Mouse (Mus musculus) megakaryocyte progenitor cell, adult 5-6 weeks (primary cell): Measurements from ENCODE around the gene Slc16a1. TPM values are rescaled to one million over a fixed set of nuclear protein-coding genes. Genes with fewer than 3 reads are reported as not detected.
A peak's percentile ranks its signal among the peaks of the same experiment; 100 is the strongest.

ENCODE experiments used
- ATAC-seq: replicated peaks from 2 replicates; pipeline ENCODE4 v1.8.0; 2016; ENCODE audit warnings: mild to moderate bottlenecking, moderate TSS enrichment, inconsistent platforms; ENCODE audit not compliant: poor library complexity
- total RNA-seq, 2 experiments: library from RNA; stranded (forward) in 1 of 2; stranded (reverse) in 1 of 2; fragments of 157-497, 149-512 nt in 1 of 2; fragments of 200-1000 nt in 1 of 2; gene quantifications; 2 replicates each; pipeline versions ENCODE4 v1.2.3 to v1.2.4; 2015 to 2017

The Slc16a1 gene
- total RNA-seq, 2 experiments from 2014 or later = 59.7 to 92.8 TPM

DNA sequence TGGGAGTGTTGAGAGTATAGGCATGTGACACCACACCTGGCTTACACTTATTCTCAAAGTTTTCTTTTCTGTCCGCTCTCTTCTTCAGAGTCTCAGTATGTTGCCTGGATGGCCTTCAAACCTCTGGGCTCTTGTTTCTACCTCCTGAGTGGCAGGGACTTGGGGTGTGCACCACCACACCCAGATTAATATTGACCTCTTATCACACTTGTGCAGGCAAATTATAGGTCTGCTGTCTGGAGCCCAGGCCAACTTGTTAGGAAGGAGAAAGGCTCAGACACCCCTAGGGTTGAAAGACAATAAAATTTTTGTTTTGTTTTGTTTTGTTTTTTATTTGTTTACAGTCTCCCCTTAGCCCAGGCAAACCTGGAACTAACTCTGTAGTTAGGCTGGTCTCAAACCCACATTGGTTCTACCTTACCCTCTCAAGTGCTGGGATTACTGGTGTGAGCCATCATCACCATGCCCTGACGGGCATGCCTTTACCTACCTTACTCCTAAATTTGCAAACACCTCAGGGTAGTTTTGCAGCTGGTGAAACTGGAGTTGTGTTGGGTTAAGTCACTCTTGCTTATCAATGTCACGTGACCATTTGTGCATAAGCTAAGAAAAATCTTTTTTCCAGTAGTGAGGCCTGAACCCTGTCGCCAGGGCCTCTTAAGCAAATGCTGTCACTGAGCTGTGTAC lies 35.3 kb downstream of the Slc16a1 start:
- ATAC-seq = peak; percentile 38

DNA sequence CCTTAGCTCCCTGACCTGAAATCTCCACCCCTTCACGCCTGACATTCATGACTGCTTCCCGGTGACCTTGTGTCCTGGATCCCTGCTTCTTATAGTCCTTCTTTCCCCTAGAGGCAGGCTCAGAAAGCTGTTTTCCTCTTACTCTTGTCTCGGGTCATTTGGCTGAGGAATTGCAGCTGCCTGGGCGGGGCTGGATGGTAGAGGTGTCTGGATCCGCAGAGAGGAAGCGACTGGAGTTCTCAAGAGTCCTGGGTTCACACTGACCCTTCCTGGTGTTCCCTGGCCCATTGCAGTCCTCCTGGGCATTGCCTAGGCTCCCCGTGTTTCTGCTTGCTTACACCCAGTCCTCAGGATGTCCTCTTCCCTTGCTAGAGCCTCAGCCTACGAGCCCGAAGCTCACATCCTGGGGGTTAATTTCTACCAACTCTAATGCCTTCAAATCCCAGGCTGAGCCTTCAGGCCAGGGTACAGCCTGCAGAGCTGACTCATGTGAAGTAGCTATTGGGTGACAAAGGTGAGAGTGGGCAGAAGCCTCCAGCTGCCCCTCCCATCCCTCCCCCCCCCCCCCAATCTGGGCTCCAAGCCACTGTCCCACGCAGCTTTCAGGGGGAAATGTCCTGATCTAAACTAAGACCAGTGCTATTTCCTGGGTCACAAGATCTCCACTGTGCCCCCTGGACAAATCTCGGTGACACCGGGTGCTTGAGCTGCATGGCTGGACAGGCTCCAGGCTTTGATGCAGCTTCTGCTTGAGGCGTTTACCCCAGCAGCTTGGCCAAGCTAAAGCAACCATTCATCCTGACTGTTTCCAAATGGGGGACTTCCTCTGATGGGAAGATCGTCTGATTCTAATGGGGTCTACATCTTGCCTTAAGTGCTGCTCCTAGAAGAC lies 36.1 kb downstream of the Slc16a1 start:
- ATAC-seq = no peak

DNA sequence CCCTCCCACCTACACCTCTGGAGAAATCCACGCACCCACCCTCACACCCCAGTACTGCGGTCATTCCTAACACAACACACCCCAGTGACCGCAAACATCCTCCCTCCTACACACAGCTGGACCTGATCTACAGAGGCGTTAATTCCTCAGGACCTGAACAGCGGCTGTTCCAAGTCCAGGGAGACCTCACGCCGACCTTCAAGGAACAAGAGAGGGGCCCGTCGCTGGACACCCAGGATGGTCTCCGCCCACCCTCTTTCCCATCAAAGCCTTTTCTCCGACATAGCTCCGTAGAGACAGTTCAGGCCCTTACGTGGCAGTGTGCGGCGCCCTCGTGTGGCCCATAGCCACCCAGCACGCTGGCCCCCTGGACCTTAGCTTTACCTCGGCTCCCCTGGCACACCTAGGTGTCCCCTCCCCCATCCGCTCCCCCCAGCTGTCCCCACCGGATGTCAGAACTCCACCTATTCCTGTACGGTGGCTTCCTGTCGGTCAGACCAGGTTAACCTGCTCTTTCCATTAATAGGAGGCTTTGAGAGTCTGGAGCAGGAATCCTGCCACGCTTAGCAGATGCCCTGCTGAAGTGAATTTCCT lies 36.9 kb downstream of the Slc16a1 start:
- peak; percentile 56 for ATAC-seq

DNA sequence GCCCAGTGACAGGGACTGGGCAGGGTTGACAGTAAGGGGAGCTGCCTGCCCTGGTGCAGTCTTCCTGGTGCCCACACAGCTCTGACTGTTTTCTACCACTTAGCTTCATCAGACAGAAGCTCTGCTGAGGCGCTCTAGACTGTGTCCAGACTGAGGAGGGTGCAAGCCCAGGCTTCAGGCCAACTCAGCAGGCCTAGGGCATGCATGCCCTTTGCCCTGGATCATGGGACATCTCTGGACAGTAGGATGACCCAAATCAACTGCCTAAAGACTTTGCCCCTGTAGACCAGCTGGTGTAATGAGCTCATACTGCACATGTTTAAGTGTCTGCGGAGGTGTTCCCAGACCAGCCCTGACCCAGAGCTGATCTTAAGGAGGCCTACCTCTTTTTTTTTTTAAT lies 39.3 kb downstream of the Slc16a1 start:
- no peak for ATAC-seq

DNA sequence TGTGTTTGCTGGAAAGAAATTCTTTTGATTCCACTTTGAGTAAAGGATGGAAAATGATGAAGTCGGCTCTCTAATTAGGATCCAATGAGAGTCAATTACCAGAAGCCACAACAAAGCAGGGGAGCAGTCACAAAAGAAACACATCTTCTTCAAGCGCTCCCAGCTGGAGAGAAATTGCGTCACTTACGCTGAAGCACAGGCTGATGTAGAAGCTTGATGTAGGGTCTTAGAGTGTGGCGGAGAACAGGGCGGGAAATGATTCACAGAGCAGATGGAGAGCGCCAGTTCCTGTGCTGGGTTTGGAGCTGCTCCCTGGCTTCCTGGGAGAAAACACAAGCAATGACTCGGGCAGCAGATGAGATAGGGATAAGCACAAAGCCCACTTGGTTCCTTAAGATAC lies 40.4 kb downstream of the Slc16a1 start:
- ATAC-seq = no peak

DNA sequence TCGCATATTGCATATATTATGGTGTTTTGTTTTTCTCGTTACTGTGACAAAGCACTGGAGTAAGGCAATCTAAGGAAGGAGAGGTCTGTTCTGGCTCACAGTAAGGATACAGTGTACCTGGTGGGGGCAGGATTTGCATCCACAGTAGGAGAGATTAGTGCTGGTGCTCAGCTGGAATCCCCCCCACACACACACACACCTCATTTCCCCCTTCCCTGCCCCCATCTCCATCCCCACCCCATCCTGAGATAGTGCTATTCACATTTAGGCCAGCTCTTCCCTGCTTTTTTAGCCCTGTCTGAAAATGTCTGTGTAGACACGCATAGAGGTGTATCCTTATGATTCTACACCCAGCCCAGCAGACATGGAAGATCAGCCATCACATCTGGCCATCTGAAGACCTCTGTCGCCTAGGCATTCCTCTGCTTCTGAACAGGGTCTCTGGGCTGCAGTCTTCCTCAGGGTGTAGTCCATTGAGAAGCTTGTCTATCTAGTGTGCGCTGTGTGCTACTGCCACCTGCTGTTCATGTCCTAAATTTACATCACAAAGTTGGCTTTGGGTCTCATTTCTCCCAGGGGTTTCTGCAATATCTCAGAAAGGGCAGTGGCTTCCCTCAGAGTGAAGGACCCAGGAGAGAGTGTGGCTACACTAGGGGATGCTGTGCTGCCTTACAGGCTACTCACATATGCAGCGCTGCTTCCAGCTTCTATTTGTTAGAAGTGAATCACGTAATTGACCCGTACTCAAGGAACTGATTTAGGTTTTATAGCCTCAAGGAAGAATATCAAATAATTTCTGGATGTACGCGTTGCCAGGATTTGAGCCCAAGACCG lies 44.4 kb downstream of the Slc16a1 start:
- ATAC-seq = peak; percentile 98

DNA sequence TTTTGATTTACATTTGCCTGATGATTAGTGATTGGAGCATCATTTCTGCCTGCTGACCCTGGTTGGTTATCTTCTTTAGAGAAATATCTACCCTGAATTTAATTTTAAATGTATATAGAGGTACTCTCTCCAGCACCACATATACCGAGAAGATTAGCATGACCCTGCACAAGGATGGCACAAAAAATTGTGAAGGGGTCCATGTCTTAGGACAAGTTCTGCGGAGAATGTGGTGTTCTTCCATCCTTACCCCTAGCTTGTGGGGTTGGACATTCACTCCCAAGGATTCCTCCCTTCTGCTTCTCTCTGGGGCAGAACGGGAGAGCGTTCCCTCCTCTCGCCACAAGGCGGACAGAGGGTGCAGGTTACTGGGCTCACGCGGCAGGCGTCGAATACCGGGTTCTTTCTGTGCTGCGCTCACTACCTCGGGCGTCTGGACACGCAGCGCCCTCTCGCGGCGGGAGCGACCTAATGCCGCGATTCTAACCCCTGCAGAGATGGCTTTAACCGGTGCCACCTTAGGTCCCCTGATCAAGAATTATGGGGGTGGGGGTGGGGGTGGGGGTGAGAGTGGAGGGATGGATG lies 62.4 kb downstream of the Slc16a1 start:
- peak; percentile 100 for ATAC-seq

DNA sequence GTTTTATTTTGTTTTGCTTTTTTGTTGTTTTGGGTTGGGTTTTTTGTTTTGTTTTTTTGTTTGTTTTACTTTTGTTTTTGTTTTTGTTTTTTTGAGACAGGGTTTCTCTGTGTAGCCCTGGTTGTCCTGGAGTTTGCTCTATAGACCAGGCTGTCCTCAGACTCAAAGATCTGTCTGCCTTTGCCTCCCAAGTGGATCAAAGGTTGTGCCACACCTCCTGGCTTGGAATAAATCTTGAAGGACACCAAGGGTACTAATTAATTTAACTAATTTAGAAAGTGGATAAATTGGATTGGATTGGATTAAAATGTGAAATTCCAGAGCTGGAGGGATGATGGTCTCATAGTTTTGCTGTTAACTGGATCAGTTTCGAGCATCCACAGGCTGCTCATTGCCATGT lies 63.3 kb downstream of the Slc16a1 start:
- ATAC-seq = no peak

DNA sequence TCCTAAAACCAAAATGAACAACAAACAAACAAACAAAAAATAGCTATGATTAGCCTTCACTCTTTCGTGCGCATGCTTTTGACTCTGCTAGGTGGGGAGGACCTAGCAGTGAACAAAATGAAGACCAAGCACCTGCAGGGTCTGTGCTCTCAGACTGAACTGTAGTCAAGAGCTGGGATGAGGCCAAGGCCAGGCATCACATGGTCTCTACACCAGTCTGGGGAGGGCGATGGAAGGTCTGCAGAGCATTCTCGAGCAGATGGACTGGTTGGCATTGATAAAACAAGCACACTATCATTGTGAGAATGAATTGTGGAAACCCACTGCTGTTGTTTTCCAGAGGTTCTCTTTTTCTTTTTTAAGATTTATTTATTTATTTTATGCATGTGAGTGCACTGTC lies 65.5 kb downstream of the Slc16a1 start:
- no peak for ATAC-seq

DNA sequence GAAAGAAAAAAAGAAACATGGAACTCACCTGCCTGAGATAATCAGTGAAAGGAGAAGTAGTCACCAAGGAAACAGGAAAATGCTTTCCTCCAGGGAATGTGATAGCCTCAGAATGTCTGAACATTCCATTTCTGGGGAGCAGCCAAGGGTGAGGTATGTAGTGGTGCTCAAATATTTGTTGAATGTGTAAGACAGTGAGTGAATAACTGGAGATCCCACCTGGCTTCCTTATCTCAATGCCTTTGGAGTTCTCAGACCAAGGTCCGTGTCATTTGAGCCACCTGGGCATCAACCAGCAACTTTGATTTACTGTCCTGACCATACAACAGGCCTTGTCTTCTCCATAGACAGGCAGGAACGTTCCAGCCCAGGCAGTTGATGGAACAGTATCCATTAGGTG lies 68.0 kb downstream of the Slc16a1 start:
- ATAC-seq = no peak

DNA sequence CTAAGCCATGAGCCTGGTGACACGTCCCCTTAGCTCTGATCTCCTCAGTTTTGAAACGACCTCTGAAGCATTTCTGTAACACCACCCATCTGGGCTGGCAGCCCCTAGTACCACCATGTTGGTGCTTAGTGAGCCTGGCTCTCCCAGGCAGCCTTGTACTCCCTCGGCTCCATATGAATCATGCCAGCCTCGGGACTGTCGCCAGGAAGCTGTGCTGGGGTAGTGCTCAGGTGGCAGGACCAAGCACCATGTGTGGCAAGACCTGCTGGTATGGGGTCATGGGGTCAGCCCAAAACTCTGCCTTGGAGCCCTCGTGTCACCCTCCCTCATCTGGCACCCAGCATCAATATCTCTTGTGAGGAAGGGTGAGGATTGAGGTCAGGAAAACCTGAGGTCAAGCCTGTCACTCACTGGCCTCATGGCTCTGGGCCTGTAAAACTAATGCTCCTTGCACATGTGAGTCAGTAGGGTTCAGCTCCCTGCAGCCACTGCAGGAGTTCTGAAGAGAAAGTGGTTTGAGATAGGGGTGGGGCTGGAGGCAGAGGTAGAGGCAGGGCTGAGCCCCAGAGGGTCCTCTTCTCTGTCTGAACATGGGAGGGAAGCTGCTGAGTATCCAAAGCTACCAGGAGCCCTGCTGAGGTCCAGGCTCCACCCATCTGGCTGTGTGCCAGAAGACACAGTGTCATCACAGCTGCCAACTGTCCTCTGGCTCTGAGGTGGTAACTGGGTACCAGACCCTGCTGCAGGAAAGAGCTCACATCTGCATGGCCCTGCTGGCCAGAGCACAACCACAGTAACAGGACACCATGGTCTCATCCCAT lies 68.7 kb downstream of the Slc16a1 start:
- ATAC-seq = peak; percentile 96

DNA sequence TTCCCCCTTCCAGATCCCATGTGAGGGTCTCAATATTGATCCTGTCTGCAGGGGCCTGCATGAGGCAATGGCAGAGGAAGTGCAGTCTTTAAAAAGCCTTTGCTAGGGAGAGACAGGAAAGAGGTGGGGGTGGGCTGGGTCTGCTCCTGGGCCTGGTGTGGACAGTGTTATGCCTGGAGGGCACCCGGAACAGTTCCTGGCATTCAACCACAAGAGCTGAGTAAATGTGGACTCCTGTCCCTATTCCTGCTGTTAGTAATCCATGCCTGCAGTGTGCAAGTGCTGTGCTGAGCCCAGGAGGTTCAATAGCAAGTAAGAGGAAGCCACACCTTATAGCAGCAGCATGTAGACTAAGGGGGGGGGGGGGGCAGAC lies 69.3 kb downstream of the Slc16a1 start:
- ATAC-seq = peak; percentile 59

Other genes with a start within 250 kb of the Slc16a1 start
- 11.1 and 17.4 TPM in 2 replicates for gene Lrig2, start 126.8 kb upstream of the Slc16a1 start, total RNA-seq (2015)
- 10.1 and 19.7 TPM in 2 replicates for gene Lrig2, start 126.8 kb upstream of the Slc16a1 start, total RNA-seq (2017)
- gene Ppm1j, start 142.4 kb downstream of the Slc16a1 start, total RNA-seq (2015) = not detected in 2 replicates
- not detected in 2 replicates for gene Ppm1j, start 142.4 kb downstream of the Slc16a1 start, total RNA-seq (2017)
- not detected in 2 replicates for gene Fam19a3, start 143.2 kb downstream of the Slc16a1 start, total RNA-seq (2015)
- gene Fam19a3, start 143.2 kb downstream of the Slc16a1 start, total RNA-seq (2017) = not detected in 2 replicates
- 0.37 TPM in 1 of 2 replicates, not detected in the other for gene Rhoc, start 149.7 kb downstream of the Slc16a1 start, total RNA-seq (2015)
- gene Rhoc, start 149.7 kb downstream of the Slc16a1 start, total RNA-seq (2017) = not detected in 2 replicates
- 5.8 and 8.9 TPM in 2 replicates for gene Mov10, start 179.9 kb downstream of the Slc16a1 start, total RNA-seq (2015)
- 2.0 and 4.4 TPM in 2 replicates for gene Mov10, start 179.9 kb downstream of the Slc16a1 start, total RNA-seq (2017)
- gene St7l, start 225.3 kb downstream of the Slc16a1 start, total RNA-seq (2015) = 22.8 and 34.5 TPM in 2 replicates
- 28.3 and 30.7 TPM in 2 replicates for gene St7l, start 225.3 kb downstream of the Slc16a1 start, total RNA-seq (2017)
- gene Capza1, start 225.8 kb downstream of the Slc16a1 start, total RNA-seq (2015) = 273 and 301 TPM in 2 replicates
- gene Capza1, start 225.8 kb downstream of the Slc16a1 start, total RNA-seq (2017) = 270 and 294 TPM in 2 replicates